Mouse (Mus musculus): ENCODE measurements around the gene Cdk10. TPM values are rescaled to one million over a fixed set of nuclear protein-coding genes. Genes with fewer than 3 reads are reported as not detected.

Gene Cdk10
- total and polyA plus RNA-seq, 3 experiments = 22.3 to 56.3 (median 25.5) TPM

- Histone ChIP-seq H3K4me3 (ENCODE audit: low read depth, low read length) (no peak overlapping the region), H3K9me3 (replicated peaks) (no peaks in the 10 kb centered on the region), H3K36me3 (replicated peaks) (peaks cover 91% of the 10 kb centered on the region), H3K27me3 (ENCODE audit: insufficient read depth, low read length) (no peaks in the 10 kb centered on the region), H3K4me1 (ENCODE audit: insufficient read depth, low read depth, low read length) (no peaks in the 10 kb centered on the region)
- no peak for TF ChIP-seq TAL1 (conservative IDR thresholded peaks at IDR 0.05; ENCODE audit: low read depth, low read length)
- TF ChIP-seq CTCF (IDR thresholded peaks at IDR 0.05; ENCODE audit: low read depth, low read length) = no peak
- no peak for TF ChIP-seq POLR2AphosphoS5 (IDR thresholded peaks at IDR 0.05; ENCODE audit: insufficient replicate concordance, low read depth, low read length)
- TF ChIP-seq GATA1 (IDR thresholded peaks at IDR 0.05; ENCODE audit: borderline replicate concordance, low read length) = no peak
- no peak for TF ChIP-seq GATA2 (IDR thresholded peaks at IDR 0.05; ENCODE audit: borderline replicate concordance, low read depth, low read length)
- DNase-seq (ENCODE audit: low spot score) (no peak), ATAC-seq (ENCODE audit: extremely low read depth, insufficient number of reproducible peaks, low FRiP score, poor library complexity, severe bottlenecking) (no peak)
Observed at GRCm38 (mm10) chr8:123278445-123278844, 53.8 kb downstream of the Cdk10 start.

GRCm38 (mm10) chr8:123279828-123280227 is 55.2 kb downstream of the Cdk10 start:
- H3K4me1 ChIP-seq (ENCODE audit: insufficient read depth, low read depth, low read length) = peaks cover 7% of the 10 kb centered on the region
- DNase-seq (ENCODE audit: low spot score) (no peak), ATAC-seq (ENCODE audit: extremely low read depth, insufficient number of reproducible peaks, low FRiP score, poor library complexity, severe bottlenecking) (no peak)
- H3K4me3 ChIP-seq (ENCODE audit: low read depth, low read length) = no peak overlapping the region
- no peak for TF ChIP-seq TAL1 (conservative IDR thresholded peaks at IDR 0.05; ENCODE audit: low read depth, low read length)
- no peak for TF ChIP-seq POLR2AphosphoS5 (IDR thresholded peaks at IDR 0.05; ENCODE audit: insufficient replicate concordance, low read depth, low read length)
- TF ChIP-seq GATA1 (IDR thresholded peaks at IDR 0.05; ENCODE audit: borderline replicate concordance, low read length) = no peak
- TF ChIP-seq GATA2 (IDR thresholded peaks at IDR 0.05; ENCODE audit: borderline replicate concordance, low read depth, low read length) = no peak
- H3K9me3 ChIP-seq (replicated peaks) = no peaks in the 10 kb centered on the region
- H3K27me3 ChIP-seq (ENCODE audit: insufficient read depth, low read length) = no peaks in the 10 kb centered on the region
- H3K36me3 ChIP-seq (replicated peaks) = peaks cover 91% of the 10 kb centered on the region

- Histone ChIP-seq H3K4me1 (ENCODE audit: insufficient read depth, low read depth, low read length) (peaks cover 7% of the 10 kb centered on the region), H3K36me3 (replicated peaks) (peaks cover 91% of the 10 kb centered on the region), H3K27me3 (ENCODE audit: insufficient read depth, low read length) (no peaks in the 10 kb centered on the region), H3K4me3 (ENCODE audit: low read depth, low read length) (no peak overlapping the region), H3K9me3 (replicated peaks) (no peaks in the 10 kb centered on the region)
- no peak for ATAC-seq (ENCODE audit: extremely low read depth, insufficient number of reproducible peaks, low FRiP score, poor library complexity, severe bottlenecking)
- no peak for DNase-seq (ENCODE audit: low spot score)
- no peak for TF ChIP-seq GATA2 (IDR thresholded peaks at IDR 0.05; ENCODE audit: borderline replicate concordance, low read depth, low read length)
- TF ChIP-seq POLR2AphosphoS5 (IDR thresholded peaks at IDR 0.05; ENCODE audit: insufficient replicate concordance, low read depth, low read length) = no peak
- TF ChIP-seq GATA1 (IDR thresholded peaks at IDR 0.05; ENCODE audit: borderline replicate concordance, low read length) = no peak
- no peak for TF ChIP-seq CTCF (IDR thresholded peaks at IDR 0.05; ENCODE audit: low read depth, low read length)
- no peak for TF ChIP-seq TAL1 (conservative IDR thresholded peaks at IDR 0.05; ENCODE audit: low read depth, low read length)
Observed at GRCm38 (mm10) chr8:123280302-123281094, 55.9 kb downstream of the Cdk10 start.

Other genes starting within 250 kb of the Cdk10 start
- gene Ankrd11, start 182.6 kb upstream of the Cdk10 start, total RNA-seq (2014; fragmentation: Nextera tagmentation) = 115 and 128 TPM in 2 replicates
- gene Ankrd11, start 182.6 kb upstream of the Cdk10 start, total RNA-seq (2017) = 51.5 and 57.3 TPM in 2 replicates
- gene Ankrd11, start 182.6 kb upstream of the Cdk10 start, polyA plus RNA-seq (2012) = 90.7 and 96.3 TPM in 2 replicates
- gene Spg7, start 161.9 kb upstream of the Cdk10 start, total RNA-seq (2014; fragmentation: Nextera tagmentation) = 11.7 and 14.2 TPM in 2 replicates
- gene Spg7, start 161.9 kb upstream of the Cdk10 start, total RNA-seq (2017) = 36.7 and 40.2 TPM in 2 replicates
- gene Spg7, start 161.9 kb upstream of the Cdk10 start, polyA plus RNA-seq (2012) = 20.9 and 22.6 TPM in 2 replicates
- gene Rpl13, start 122.5 kb upstream of the Cdk10 start, total RNA-seq (2014; fragmentation: Nextera tagmentation) = 835 and 904 TPM in 2 replicates
- 3,495 and 3,523 TPM in 2 replicates for gene Rpl13, start 122.5 kb upstream of the Cdk10 start, total RNA-seq (2017)
- 4,220 and 5,023 TPM in 2 replicates for gene Rpl13, start 122.5 kb upstream of the Cdk10 start, polyA plus RNA-seq (2012)
- 3.1 and 4.3 TPM in 2 replicates for gene Cpne7, start 107.5 kb upstream of the Cdk10 start, total RNA-seq (2014; fragmentation: Nextera tagmentation)
- 3.6 and 6.1 TPM in 2 replicates for gene Cpne7, start 107.5 kb upstream of the Cdk10 start, total RNA-seq (2017)
- gene Cpne7, start 107.5 kb upstream of the Cdk10 start, polyA plus RNA-seq (2012) = 11.1 and 11.2 TPM in 2 replicates
- not detected in 2 replicates for gene Sult5a1, start 66.5 kb upstream of the Cdk10 start, total RNA-seq (2014; fragmentation: Nextera tagmentation)
- 0.06 and 0.11 TPM in 2 replicates for gene Sult5a1, start 66.5 kb upstream of the Cdk10 start, total RNA-seq (2017)
- gene Sult5a1, start 66.5 kb upstream of the Cdk10 start, polyA plus RNA-seq (2012) = not detected in 2 replicates
- gene Dpep1, start 38.6 kb upstream of the Cdk10 start, total RNA-seq (2014; fragmentation: Nextera tagmentation) = not detected in 2 replicates
- gene Dpep1, start 38.6 kb upstream of the Cdk10 start, total RNA-seq (2017) = 0.06 and 0.11 TPM in 2 replicates
- gene Dpep1, start 38.6 kb upstream of the Cdk10 start, polyA plus RNA-seq (2012) = not detected in 2 replicates
- gene Chmp1a, start 12.1 kb upstream of the Cdk10 start, total RNA-seq (2014; fragmentation: Nextera tagmentation) = 19.6 and 37.3 TPM in 2 replicates
- gene Chmp1a, start 12.1 kb upstream of the Cdk10 start, total RNA-seq (2017) = 57.9 and 78.2 TPM in 2 replicates
- gene Chmp1a, start 12.1 kb upstream of the Cdk10 start, polyA plus RNA-seq (2012) = 32.7 and 35.9 TPM in 2 replicates
- gene Spata33, start 12.0 kb upstream of the Cdk10 start, total RNA-seq (2014; fragmentation: Nextera tagmentation) = 0.30 and 3.5 TPM in 2 replicates
- gene Spata33, start 12.0 kb upstream of the Cdk10 start, total RNA-seq (2017) = 1.1 and 1.2 TPM in 2 replicates
- gene Spata33, start 12.0 kb upstream of the Cdk10 start, polyA plus RNA-seq (2012) = 0.09 and 0.13 TPM in 2 replicates
- 3.4 and 6.8 TPM in 2 replicates for gene Spata2l, start 11.4 kb downstream of the Cdk10 start, total RNA-seq (2014; fragmentation: Nextera tagmentation)
- gene Spata2l, start 11.4 kb downstream of the Cdk10 start, total RNA-seq (2017) = 2.2 and 3.7 TPM in 2 replicates
- gene Spata2l, start 11.4 kb downstream of the Cdk10 start, polyA plus RNA-seq (2012) = 5.2 and 5.7 TPM in 2 replicates
- 6.6 and 15.0 TPM in 2 replicates for gene Zfp276, start 29.4 kb downstream of the Cdk10 start, total RNA-seq (2014; fragmentation: Nextera tagmentation)
- gene Zfp276, start 29.4 kb downstream of the Cdk10 start, total RNA-seq (2017) = 8.6 and 11.5 TPM in 2 replicates
- gene Zfp276, start 29.4 kb downstream of the Cdk10 start, polyA plus RNA-seq (2012) = 6.8 and 7.1 TPM in 2 replicates
- 10.5 and 11.1 TPM in 2 replicates for gene Vps9d1, start 29.5 kb downstream of the Cdk10 start, total RNA-seq (2014; fragmentation: Nextera tagmentation)
- gene Vps9d1, start 29.5 kb downstream of the Cdk10 start, total RNA-seq (2017) = 6.9 and 8.7 TPM in 2 replicates
- 69.5 and 89.2 TPM in 2 replicates for gene Vps9d1, start 29.5 kb downstream of the Cdk10 start, polyA plus RNA-seq (2012)
- gene Fanca, start 93.7 kb downstream of the Cdk10 start, total RNA-seq (2014; fragmentation: Nextera tagmentation) = 21.2 and 30.3 TPM in 2 replicates
- gene Fanca, start 93.7 kb downstream of the Cdk10 start, total RNA-seq (2017) = 26.2 and 26.3 TPM in 2 replicates
- 48.7 and 50.9 TPM in 2 replicates for gene Fanca, start 93.7 kb downstream of the Cdk10 start, polyA plus RNA-seq (2012)
- not detected in 2 replicates for gene Spire2, start 107.9 kb downstream of the Cdk10 start, total RNA-seq (2014; fragmentation: Nextera tagmentation)
- 0.23 and 0.33 TPM in 2 replicates for gene Spire2, start 107.9 kb downstream of the Cdk10 start, total RNA-seq (2017)
- 0.04 and 0.12 TPM in 2 replicates for gene Spire2, start 107.9 kb downstream of the Cdk10 start, polyA plus RNA-seq (2012)
- gene Tcf25, start 148.9 kb downstream of the Cdk10 start, total RNA-seq (2014; fragmentation: Nextera tagmentation) = 123 and 130 TPM in 2 replicates
- gene Tcf25, start 148.9 kb downstream of the Cdk10 start, total RNA-seq (2017) = 125 and 133 TPM in 2 replicates
- gene Tcf25, start 148.9 kb downstream of the Cdk10 start, polyA plus RNA-seq (2012) = 84.3 and 91.6 TPM in 2 replicates
- gene Mc1r, start 182.3 kb downstream of the Cdk10 start, total RNA-seq (2014; fragmentation: Nextera tagmentation) = not detected in 2 replicates
- gene Mc1r, start 182.3 kb downstream of the Cdk10 start, total RNA-seq (2017) = 0.12 and 0.27 TPM in 2 replicates
- gene Mc1r, start 182.3 kb downstream of the Cdk10 start, polyA plus RNA-seq (2012) = 0.01 and 0.02 TPM in 2 replicates
- gene Tubb3, start 186.6 kb downstream of the Cdk10 start, total RNA-seq (2014; fragmentation: Nextera tagmentation) = not detected in 2 replicates
- gene Tubb3, start 186.6 kb downstream of the Cdk10 start, total RNA-seq (2017) = 0.41 and 0.71 TPM in 2 replicates
- gene Tubb3, start 186.6 kb downstream of the Cdk10 start, polyA plus RNA-seq (2012) = 0.14 and 0.22 TPM in 2 replicates
- gene Def8, start 198.7 kb downstream of the Cdk10 start, total RNA-seq (2014; fragmentation: Nextera tagmentation) = 14.4 and 18.6 TPM in 2 replicates
- gene Def8, start 198.7 kb downstream of the Cdk10 start, total RNA-seq (2017) = 12.6 and 15.1 TPM in 2 replicates
- gene Def8, start 198.7 kb downstream of the Cdk10 start, polyA plus RNA-seq (2012) = 11.4 and 16.7 TPM in 2 replicates